Mouse (Mus musculus) Patski (cell line): ENCODE measurements at regions not wholly inside any gene's neighbourhood (a gene's known extent, or its start where the extent isn't known, plus 50 kb on each side); places are given as distances from the start of the nearest gene placed in this dataset.
"Not testable (repeated sequence)": the region's sequence is repeated elsewhere in the genome, so short reads cannot be mapped to it uniquely, and the experiment has no call there.

Experiments
- ATAC-seq: fragments of 100-300 bp; one replicate; pipeline ENCODE4 v1.8.0; 2021
- CTCF ChIA-PET: fragments of 350-600 bp; sonication (Branson Sonifier 250); formaldehyde crosslinking; loops from one replicate; lab custom pipeline; 2022; ENCODE audit warnings: inconsistent platforms; lab: Charles Lee
- POLR2A ChIA-PET: fragments of 350-600 bp; sonication (Branson Sonifier 250); formaldehyde crosslinking; loops from one replicate; lab custom pipeline; 2022; ENCODE audit warnings: antibody characterized with exemption, inconsistent platforms; lab: Charles Lee
- DNase-seq: peaks from one replicate; pipeline ENCODE4 v3.0.0-alpha.2; 2011; ENCODE audit warnings: low read depth, low spot score
- H3K27me3 ChIP-seq: fragments of 371-371 bp; one replicate; pipeline ENCODE4 v1.5.1; 2021
- CTCF ChIP-seq: fragments of 100-300 bp; IDR thresholded peaks from one replicate; pipeline ENCODE4 v1.5.1; 2021
- in situ Hi-C: fragments of 300-500 bp; cut with MboI; formaldehyde crosslinking; loops from 3 replicates; pipeline ENCODE4 v1.11.1; 2018; ENCODE audit warnings: low pct_unique_long_range_greater_than_20kb, mixed read lengths

DNA sequence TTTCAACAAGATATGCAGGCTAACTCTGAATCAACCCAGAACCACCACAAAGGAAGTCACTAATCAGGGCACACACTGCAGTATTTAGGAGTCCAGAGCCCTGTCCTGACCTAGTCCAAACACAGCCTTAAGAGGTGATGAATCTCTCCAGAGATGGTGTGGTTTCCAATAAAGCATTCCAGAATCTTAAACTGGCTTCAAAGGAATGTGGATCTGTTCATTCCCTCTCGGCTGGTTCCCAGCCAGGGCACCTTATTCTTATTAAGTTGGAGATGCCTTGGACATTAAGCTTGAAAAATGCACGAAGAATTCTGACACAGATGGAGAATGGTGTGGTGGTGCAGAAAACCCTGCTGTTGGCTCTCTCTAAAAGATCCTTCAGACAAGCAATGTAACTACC, 112.0 kb upstream of the Ldah start:
- TF ChIP-seq CTCF = no peak
- POLR2A ChIA-PET = interaction anchor here (0.6 kb wide), 1 partner anchor 223 kb away, joined by 4 read pairs; no protein-coding TSS in a partner anchor
- no peaks in the 10 kb centered on the region for H3K27me3 ChIP-seq
- no peak for ATAC-seq
- CTCF ChIA-PET = no interaction called here
- no peak for DNase-seq
- in situ Hi-C loops = no loop called here

DNA sequence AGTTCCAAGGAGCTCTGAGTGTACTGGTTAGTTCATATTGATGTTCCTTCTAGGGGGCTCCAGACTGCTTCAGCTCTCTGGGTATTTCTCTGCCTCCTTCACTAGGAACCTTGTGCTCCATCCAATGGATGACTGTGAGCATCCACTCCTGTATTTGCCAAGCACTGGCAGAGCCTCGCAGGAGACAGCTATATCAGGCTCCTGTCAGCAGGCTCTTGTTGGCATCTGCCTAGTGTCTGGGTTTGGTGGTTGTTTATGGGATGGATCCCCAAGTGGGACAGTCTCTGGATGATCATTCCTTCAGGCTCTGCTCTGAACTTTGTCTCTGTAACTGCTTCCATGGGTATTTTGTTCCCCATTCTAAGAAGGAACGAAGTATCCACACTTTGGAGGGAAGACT, 109.5 kb upstream of the Ldah start:
- H3K27me3 ChIP-seq, ATAC-seq, CTCF ChIA-PET, POLR2A ChIA-PET, DNase-seq, in situ Hi-C loops: not testable (repeated sequence)

- in situ Hi-C loops = no loop called here
- POLR2A ChIA-PET = no interaction called here
- TF ChIP-seq CTCF = no peak
- ATAC-seq (no peak), DNase-seq (no peak)
- peaks cover 2% of the 10 kb centered on the region for H3K27me3 ChIP-seq
- CTCF ChIA-PET = no interaction called here
These were observed 108.8 kb upstream of the Ldah start for GRCm38 (mm10) chr12:8099114-8099513.

DNA sequence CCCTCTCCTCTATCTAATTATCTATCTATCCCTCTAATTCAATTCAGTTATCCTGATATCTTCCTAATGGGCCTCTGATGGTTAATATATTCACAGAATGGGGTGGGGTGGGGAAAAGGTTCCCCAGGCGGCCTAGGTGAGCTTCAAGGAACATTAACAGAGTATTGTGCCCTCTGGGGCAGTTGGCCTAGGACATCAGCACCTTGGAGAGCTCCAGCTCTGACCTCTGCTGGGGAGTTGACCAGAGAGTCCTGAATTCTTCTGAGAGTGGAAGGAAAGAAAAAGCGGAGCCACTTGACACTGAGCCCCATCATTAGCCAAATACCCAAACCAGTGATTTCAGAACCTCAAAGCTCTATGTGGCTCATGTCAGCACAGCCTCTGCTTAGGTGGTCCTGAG, 108.1 kb upstream of the Ldah start:
- ChIA-PET POLR2A (no interaction called here), CTCF (no interaction called here)
- DNase-seq = no peak
- in situ Hi-C loops = no loop called here
- peaks cover 3% of the 10 kb centered on the region for H3K27me3 ChIP-seq
- TF ChIP-seq CTCF = no peak
- ATAC-seq = no peak

- ChIA-PET CTCF (interaction anchor here (1.1 to 1.3 kb wide), 2 partner anchors 10 to 111 kb away, joined by 3 read pairs; no protein-coding TSS in a partner anchor), POLR2A (no interaction called here)
- no peak for TF ChIP-seq CTCF
- ATAC-seq = no peak
- peaks cover 5% of the 10 kb centered on the region for H3K27me3 ChIP-seq
- DNase-seq = no peak
- in situ Hi-C loops = no loop called here
These were observed 106.1 kb upstream of the Ldah start for GRCm38 (mm10) chr12:8101837-8102236.

DNA sequence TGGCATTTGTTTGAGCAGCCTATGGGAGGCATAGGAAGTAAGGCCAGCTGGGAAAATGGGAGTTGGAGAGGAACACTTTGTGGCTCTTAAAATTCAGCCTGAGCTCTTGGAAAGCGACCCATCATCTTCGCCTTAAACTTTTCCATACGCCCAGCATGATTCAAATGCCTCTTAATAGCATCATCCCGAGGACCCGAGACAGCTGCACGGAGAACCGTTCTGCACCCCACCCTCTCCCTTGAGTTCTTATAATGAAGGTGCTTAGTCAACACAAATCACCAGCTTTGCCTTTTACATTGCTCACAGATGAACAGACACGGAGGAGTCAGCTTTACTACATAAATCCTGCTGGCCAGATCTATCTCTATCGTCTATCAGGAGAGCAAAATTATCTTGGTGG, 104.6 kb upstream of the Ldah start:
- no peak for ATAC-seq
- no peak for TF ChIP-seq CTCF
- in situ Hi-C loops = no loop called here
- CTCF ChIA-PET = interaction anchor here (0.8 to 1.3 kb wide), 2 partner anchors 19 to 112 kb away, joined by 3 read pairs; no protein-coding TSS in a partner anchor
- POLR2A ChIA-PET = no interaction called here
- no peak for DNase-seq
- peaks cover 8% of the 10 kb centered on the region for H3K27me3 ChIP-seq

DNA sequence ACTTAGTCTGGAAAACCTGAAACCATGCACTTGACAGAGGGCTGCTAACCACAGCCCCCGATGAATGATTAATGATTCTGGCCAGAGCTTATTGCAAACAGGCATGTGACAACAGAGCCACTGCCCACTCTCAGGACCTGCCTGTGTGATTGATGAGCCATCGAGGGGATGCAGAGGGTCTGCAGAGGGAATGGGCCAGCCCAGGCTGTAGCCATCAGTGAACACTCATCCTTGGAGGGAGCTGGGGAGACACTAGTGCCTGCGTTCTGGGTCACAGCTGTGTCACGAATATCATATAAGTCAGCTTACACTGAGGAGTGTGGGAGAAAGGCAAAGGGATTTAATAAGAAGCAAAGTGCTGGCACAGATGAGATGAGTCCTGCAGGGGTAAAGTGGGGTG, 100.8 kb upstream of the Ldah start:
- in situ Hi-C loops = no loop called here
- POLR2A ChIA-PET = no interaction called here

DNA sequence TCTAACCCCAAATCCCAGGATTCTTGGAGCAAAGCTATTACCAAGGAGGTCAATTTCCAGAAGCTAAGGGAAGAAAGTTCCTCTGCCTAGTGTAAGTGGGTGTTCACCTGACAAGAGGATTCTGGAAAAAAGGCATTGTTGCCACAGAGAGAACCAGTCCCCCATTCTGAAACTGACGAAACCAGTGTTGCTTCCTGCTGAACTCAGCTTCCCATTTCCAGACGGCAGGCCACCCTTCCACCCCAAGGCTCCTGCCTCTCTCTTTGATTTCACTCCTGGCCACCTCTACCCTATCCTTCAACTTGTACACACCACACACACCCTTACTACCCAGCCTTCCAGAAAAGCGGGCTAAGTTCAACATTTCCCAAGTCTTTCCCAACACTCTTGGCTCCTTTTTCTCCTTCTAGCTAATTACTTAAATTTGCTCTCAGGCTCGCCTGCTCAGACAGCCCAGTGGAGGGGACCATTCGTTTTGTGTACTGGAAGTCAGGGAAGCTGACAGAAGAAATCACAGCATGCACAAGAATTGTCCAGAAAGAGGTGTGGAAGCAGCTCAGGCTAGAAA, 98.6 kb upstream of the Ldah start:
- H3K27me3 ChIP-seq = peaks cover 12% of the 10 kb centered on the region
- TF ChIP-seq CTCF = no peak
- in situ Hi-C loops = no loop called here
- POLR2A ChIA-PET = no interaction called here
- DNase-seq (no peak), ATAC-seq (no peak)
- CTCF ChIA-PET = interaction anchor here (1.6 kb wide), 1 partner anchor 108 kb away, joined by 3 read pairs; no protein-coding TSS in a partner anchor

More for the DNA sequence above, 100.8 kb upstream of the Ldah start:
- CTCF ChIA-PET = no interaction called here
- TF ChIP-seq CTCF = no peak
- ATAC-seq = no peak
- DNase-seq = no peak
- peaks cover 8% of the 10 kb centered on the region for H3K27me3 ChIP-seq

DNA sequence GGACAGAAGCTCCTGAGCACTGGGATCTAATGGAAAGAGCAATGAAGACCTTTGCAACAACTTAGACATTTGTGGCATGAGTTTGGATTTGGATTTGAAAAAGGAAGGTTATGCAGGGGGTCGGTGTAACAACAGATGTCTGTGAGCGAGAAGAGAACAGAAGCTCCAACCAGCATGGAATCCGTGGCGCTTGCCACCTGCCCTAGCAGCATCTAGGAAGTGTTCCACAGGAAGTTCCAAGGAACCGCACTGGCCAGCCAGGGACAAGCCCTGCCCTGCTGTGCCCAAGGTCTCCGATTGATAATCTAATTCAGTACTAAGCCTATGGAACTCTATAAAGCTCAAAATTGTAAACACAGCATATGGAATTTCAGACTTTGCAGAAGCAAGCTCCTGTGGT, 98.0 kb upstream of the Ldah start:
- ATAC-seq (no peak), DNase-seq (no peak)
- ChIA-PET POLR2A (no interaction called here), CTCF (interaction anchor here (1.6 kb wide), 1 partner anchor 108 kb away, joined by 3 read pairs; no protein-coding TSS in a partner anchor)
- in situ Hi-C loops = no loop called here
- no peak for TF ChIP-seq CTCF
- H3K27me3 ChIP-seq = peaks cover 12% of the 10 kb centered on the region

DNA sequence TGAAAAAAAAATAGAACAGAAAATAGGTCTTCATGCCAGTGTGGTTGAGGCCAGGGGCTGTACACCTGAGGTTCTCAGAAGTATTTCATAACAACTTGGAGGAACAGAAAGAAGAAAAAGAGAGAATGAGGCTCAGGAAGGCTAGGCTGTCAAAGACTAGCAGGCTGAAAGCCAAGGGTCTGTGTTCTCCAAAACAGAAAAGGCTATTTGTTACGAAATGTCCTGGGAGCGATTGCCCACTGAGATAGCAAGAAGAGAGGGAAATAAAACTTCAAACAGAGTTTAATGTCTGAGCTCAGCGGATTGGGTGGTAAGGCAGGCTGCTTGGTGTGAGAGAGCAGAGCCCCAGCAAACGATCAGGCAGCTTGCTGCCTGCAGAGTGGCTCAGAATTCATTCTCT, 97.6 kb upstream of the Ldah start:
- in situ Hi-C loops = no loop called here
- POLR2A ChIA-PET = no interaction called here
- ATAC-seq (no peak), DNase-seq (no peak)
- CTCF ChIA-PET = interaction anchor here (1.6 kb wide), 1 partner anchor 107 kb away, joined by 3 read pairs; no protein-coding TSS in a partner anchor
- no peak for TF ChIP-seq CTCF
- peaks cover 12% of the 10 kb centered on the region for H3K27me3 ChIP-seq

DNA sequence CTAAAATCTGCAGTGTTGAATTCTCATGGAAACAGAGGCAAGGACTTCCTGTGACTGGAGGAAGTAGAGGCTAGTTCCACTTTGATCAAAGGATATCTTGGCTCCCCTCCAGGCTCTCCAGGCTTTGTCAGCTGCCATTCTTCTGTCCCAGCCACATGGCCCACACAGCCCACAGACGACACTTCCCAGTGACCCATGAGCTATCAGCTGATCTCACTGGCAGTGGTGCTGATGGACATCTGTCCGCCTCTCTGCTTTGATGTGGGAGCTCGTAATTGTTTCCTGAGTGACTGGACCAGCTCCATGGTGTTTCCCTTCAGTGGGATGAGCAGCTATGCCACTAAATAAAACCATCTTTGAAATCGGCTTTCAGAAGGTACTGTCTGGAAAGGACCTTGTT, 96.4 kb upstream of the Ldah start:
- in situ Hi-C loops = no loop called here
- POLR2A ChIA-PET = no interaction called here
- CTCF ChIA-PET = interaction anchor here (1.0 to 1.3 kb wide), 2 partner anchors 9 to 52 kb away, joined by 3 read pairs; no protein-coding TSS in a partner anchor

More for the DNA sequence above, 96.4 kb upstream of the Ldah start:
- TF ChIP-seq CTCF = no peak
- DNase-seq = no peak
- H3K27me3 ChIP-seq = peaks cover 10% of the 10 kb centered on the region
- ATAC-seq = no peak
